Mouse (Mus musculus): Measurements from ENCODE around the gene Med26. TPM values are rescaled to one million over a fixed set of nuclear protein-coding genes. Genes with fewer than 3 reads are reported as not detected.

The Med26 gene
- polyA plus RNA-seq, 1 experiment from 2014 or later = 14.5 TPM

- peaks cover 33% of the 10 kb centered on the region for H3K4me1 ChIP-seq
- H3K9me3 ChIP-seq (replicated peaks) = no peaks in the 10 kb centered on the region
- H3K27ac ChIP-seq (replicated peaks) = no peak overlapping the region
- peak overlapping the region; percentile 96 for H3K4me2 ChIP-seq
- no peak for ATAC-seq (ENCODE audit: low FRiP score)
- H3K9ac ChIP-seq (replicated peaks) = no peak overlapping the region
- no peaks in the 10 kb centered on the region for H3K27me3 ChIP-seq (replicated peaks)
- WGBS = 88% methylated on average over 6 of the region's 6 CpGs
- H3K36me3 ChIP-seq = peaks cover 3% of the 10 kb centered on the region; the same call in 1 of the 2 replicates
- no peak overlapping the region for H3K4me3 ChIP-seq (replicated peaks)
Observed at GRCm38 (mm10) chr8:72573450-72573849, 25.4 kb upstream of the Med26 start.

- H3K4me3 ChIP-seq (replicated peaks) = peak overlapping the region; percentile 60
- 9% methylated on average over 10 of the region's 10 CpGs for WGBS
- ATAC-seq (ENCODE audit: low FRiP score) = no peak; the same call in 1 of the 2 replicates
- peak overlapping the region; percentile 75 for H3K9ac ChIP-seq (replicated peaks)
- H3K36me3 ChIP-seq = peaks cover 12% of the 10 kb centered on the region
- H3K4me2 ChIP-seq = peak overlapping the region; percentile 96
- no peaks in the 10 kb centered on the region for H3K27me3 ChIP-seq (replicated peaks)
- peak overlapping the region; percentile 84 for H3K27ac ChIP-seq (replicated peaks)
- no peaks in the 10 kb centered on the region for H3K9me3 ChIP-seq (replicated peaks)
- H3K4me1 ChIP-seq = peaks cover 33% of the 10 kb centered on the region
Observed at GRCm38 (mm10) chr8:72572507-72572906, 24.4 kb upstream of the Med26 start.

- peak within 1 kb of the TSS; percentile 96 for H3K4me2 ChIP-seq
- H3K27me3 ChIP-seq (replicated peaks) = no peaks in the 10 kb centered on the region
- H3K9ac ChIP-seq (replicated peaks) = peak within 1 kb of the TSS; percentile 75
- WGBS = under 1% methylated on average over 40 of the region's 45 CpGs
- peak; percentile 51 for ATAC-seq (ENCODE audit: low FRiP score)
- H3K36me3 ChIP-seq = peaks cover 19% of the 10 kb centered on the region
- H3K4me3 ChIP-seq (replicated peaks) = peak within 1 kb of the TSS; percentile 60
- H3K4me1 ChIP-seq = peaks cover 33% of the 10 kb centered on the region
- H3K9me3 ChIP-seq (replicated peaks) = no peaks in the 10 kb centered on the region
- peak within 1 kb of the TSS; percentile 84 for H3K27ac ChIP-seq (replicated peaks)
Observed at GRCm38 (mm10) chr8:72571611-72572473, 23.8 kb upstream of the Med26 start, which contains the start of gene Tmem38a. Tmem38a (plus strand) TSS chr8:72572055.

- Histone ChIP-seq H3K9me3 (replicated peaks) (no peaks in the 10 kb centered on the region), H3K27me3 (replicated peaks) (no peaks in the 10 kb centered on the region), H3K27ac (replicated peaks) (peak within 1 kb of the TSS; percentile 84), H3K9ac (replicated peaks) (peak within 1 kb of the TSS; percentile 75), H3K4me2 (peak within 1 kb of the TSS; percentile 96), H3K36me3 (peaks cover 28% of the 10 kb centered on the region), H3K4me3 (replicated peaks) (peak within 1 kb of the TSS; percentile 60), H3K4me1 (peaks cover 33% of the 10 kb centered on the region)
- under 1% methylated on average over 52 of the region's 52 CpGs for WGBS
- peak; percentile 97 for ATAC-seq (ENCODE audit: low FRiP score)
Observed at GRCm38 (mm10) chr8:72570633-72571610, 22.9 kb upstream of the Med26 start, which contains the start of gene Smim7. Smim7 (minus strand) TSS chr8:72571088.

GRCm38 (mm10) chr8:72565970-72566369 lies 17.9 kb upstream of the Med26 start:
- Histone ChIP-seq H3K27me3 (replicated peaks) (no peaks in the 10 kb centered on the region), H3K27ac (replicated peaks) (no peak overlapping the region), H3K4me3 (replicated peaks) (no peak overlapping the region), H3K4me2 (no peak overlapping the region), H3K36me3 (peaks cover 52% of the 10 kb centered on the region), H3K9me3 (replicated peaks) (no peaks in the 10 kb centered on the region), H3K9ac (replicated peaks) (no peak overlapping the region), H3K4me1 (peaks cover 15% of the 10 kb centered on the region)
- ATAC-seq (ENCODE audit: low FRiP score) = no peak
- 91% methylated on average over 2 of the region's 2 CpGs for WGBS

GRCm38 (mm10) chr8:72561111-72561689 lies 13.1 kb upstream of the Med26 start:
- no peak overlapping the region for H3K9ac ChIP-seq (replicated peaks)
- WGBS = 93% methylated on average over 1 of the region's 1 CpGs
- no peaks in the 10 kb centered on the region for H3K9me3 ChIP-seq (replicated peaks)
- peaks cover 48% of the 10 kb centered on the region for H3K36me3 ChIP-seq
- no peaks in the 10 kb centered on the region for H3K4me1 ChIP-seq
- no peak overlapping the region for H3K27ac ChIP-seq (replicated peaks)
- no peak overlapping the region for H3K4me2 ChIP-seq
- H3K27me3 ChIP-seq (replicated peaks) = no peaks in the 10 kb centered on the region
- no peak for ATAC-seq (ENCODE audit: low FRiP score)
- no peak overlapping the region for H3K4me3 ChIP-seq (replicated peaks)

GRCm38 (mm10) chr8:72555770-72556169 lies 7.7 kb upstream of the Med26 start:
- H3K4me3 ChIP-seq (replicated peaks) = no peak overlapping the region
- H3K4me2 ChIP-seq = no peak overlapping the region
- H3K27ac ChIP-seq (replicated peaks) = no peak overlapping the region
- no peak for ATAC-seq (ENCODE audit: low FRiP score)
- H3K9ac ChIP-seq (replicated peaks) = no peak overlapping the region
- H3K36me3 ChIP-seq = peaks cover 28% of the 10 kb centered on the region
- H3K9me3 ChIP-seq (replicated peaks) = no peaks in the 10 kb centered on the region
- 62% methylated on average over 4 of the region's 4 CpGs for WGBS
- peaks cover 5% of the 10 kb centered on the region; the same call in 1 of the 2 replicates for H3K4me1 ChIP-seq
- H3K27me3 ChIP-seq (replicated peaks) = no peaks in the 10 kb centered on the region

GRCm38 (mm10) chr8:72549314-72549892 lies 1.3 kb upstream of the Med26 start:
- 22% methylated on average over 5 of the region's 5 CpGs for WGBS
- H3K4me1 ChIP-seq = peaks cover 42% of the 10 kb centered on the region

GRCm38 (mm10) chr8:72548644-72549313 lies 709 bp upstream of the Med26 start:
- H3K4me1 ChIP-seq = peaks cover 44% of the 10 kb centered on the region
- peak overlapping the region; percentile 90 for H3K9ac ChIP-seq (replicated peaks)
- no peaks in the 10 kb centered on the region for H3K9me3 ChIP-seq (replicated peaks)
- under 1% methylated on average over 45 of the region's 45 CpGs for WGBS
- peak overlapping the region; percentile 92 for H3K4me3 ChIP-seq (replicated peaks)
- H3K36me3 ChIP-seq = peaks cover 12% of the 10 kb centered on the region; the same call in 1 of the 2 replicates
- H3K27me3 ChIP-seq (replicated peaks) = no peaks in the 10 kb centered on the region
- peak overlapping the region; percentile 98 for H3K4me2 ChIP-seq
- ATAC-seq (ENCODE audit: low FRiP score) = peak; percentile 75
- peak overlapping the region; percentile 94 for H3K27ac ChIP-seq (replicated peaks)

More at GRCm38 (mm10) chr8:72549314-72549892, 1.3 kb upstream of the Med26 start:
- Histone ChIP-seq H3K4me3 (replicated peaks) (peak overlapping the region; percentile 92), H3K36me3 (peaks cover 6% of the 10 kb centered on the region; the same call in 1 of the 2 replicates), H3K9me3 (replicated peaks) (no peaks in the 10 kb centered on the region), H3K27ac (replicated peaks) (peak overlapping the region; percentile 94), H3K4me2 (peak overlapping the region; percentile 98), H3K27me3 (replicated peaks) (no peaks in the 10 kb centered on the region), H3K9ac (replicated peaks) (peak overlapping the region; percentile 90)
- ATAC-seq (ENCODE audit: low FRiP score) = no peak

- H3K4me3 ChIP-seq (replicated peaks) = peak overlapping the region; percentile 92
- 0 out of 2 replicates have a peak, but pooled peaks cover 6% of the 10 kb centered on the region for H3K36me3 ChIP-seq
- WGBS = 2% methylated on average over 27 of the region's 27 CpGs
- H3K27me3 ChIP-seq (replicated peaks) = no peaks in the 10 kb centered on the region
- H3K4me2 ChIP-seq = peak overlapping the region; percentile 98
- peak overlapping the region; percentile 94 for H3K27ac ChIP-seq (replicated peaks)
- peaks cover 47% of the 10 kb centered on the region for H3K4me1 ChIP-seq
- no peak; the same call in 1 of the 2 replicates for ATAC-seq (ENCODE audit: low FRiP score)
- H3K9me3 ChIP-seq (replicated peaks) = no peaks in the 10 kb centered on the region
- H3K9ac ChIP-seq (replicated peaks) = peak overlapping the region; percentile 96
Observed at GRCm38 (mm10) chr8:72547122-72547801, 808 bp downstream of the Med26 start.
